In genomic region chr3:84836029-84836428, GRCm38 (mm10) we compare ENCODE assay signal across 19 mouse cellular contexts.
"Had no signal": no experiment of that assay in that cellular context is flagged by ENCODE, and none has a peak within 500 bp of the region (broad histone marks: within the 10 kb centered on the region; RNA-seq: fewer than 3 reads in every experiment).

No protein-coding gene starts in this region.

- H3K36me3 ChIP-seq: liver, embryonic 15.5 days; midbrain, embryonic 10.5 days; midbrain, embryonic 12.5 days; neural tube, embryonic 13.5 days; neural tube, embryonic 15.5 days had no signal

- ATAC-seq: midbrain, embryonic 16.5 days had no signal

- H3K4me3 ChIP-seq: liver, embryonic 15.5 days; megakaryocyte, embryonic 14.5 days; midbrain, embryonic 10.5 days; midbrain, embryonic 12.5 days; myocyte; neural tube, embryonic 13.5 days; neural tube, embryonic 15.5 days had no signal

- H3K9ac ChIP-seq: liver, embryonic 15.5 days; lung, embryonic 14.5 days; midbrain, embryonic 12.5 days; neural tube, embryonic 13.5 days; neural tube, embryonic 15.5 days had no signal

- H3K9me3 ChIP-seq: liver, embryonic 15.5 days; megakaryocyte, embryonic 14.5 days; midbrain, embryonic 10.5 days; midbrain, embryonic 12.5 days; neural tube, embryonic 13.5 days; neural tube, embryonic 15.5 days had no signal

- H3K27me3 ChIP-seq: liver, embryonic 15.5 days; megakaryocyte, embryonic 14.5 days; midbrain, embryonic 12.5 days; neural tube, embryonic 13.5 days; neural tube, embryonic 15.5 days had no signal

- DNase-seq: lung, adult 18-20 months; lung, embryonic 14.5 days; lung, postnatal 10 days; lung, postnatal 4 days; midbrain, embryonic 14.5 days; right cerebral cortex, postnatal 25 days; right cerebral cortex, postnatal 4 days; spleen, adult 18-20 months; thymus, adult 18-20 months; thymus, postnatal 14 days; thymus, postnatal 36 days had no signal

- H3K4me2 ChIP-seq: liver, embryonic 15.5 days; lung, embryonic 14.5 days; midbrain, embryonic 12.5 days; neural tube, embryonic 13.5 days; neural tube, embryonic 15.5 days had no signal

- H3K4me1 ChIP-seq: midbrain, embryonic 10.5 days; midbrain, embryonic 12.5 days; neural tube, embryonic 13.5 days; neural tube, embryonic 15.5 days had no signal

- H3K27ac ChIP-seq: liver, embryonic 15.5 days; midbrain, embryonic 10.5 days; midbrain, embryonic 12.5 days; neural tube, embryonic 13.5 days; neural tube, embryonic 15.5 days had no signal
